Mouse (Mus musculus): Measurements from ENCODE around the gene Mmd2.

The Mmd2 gene

DNA sequence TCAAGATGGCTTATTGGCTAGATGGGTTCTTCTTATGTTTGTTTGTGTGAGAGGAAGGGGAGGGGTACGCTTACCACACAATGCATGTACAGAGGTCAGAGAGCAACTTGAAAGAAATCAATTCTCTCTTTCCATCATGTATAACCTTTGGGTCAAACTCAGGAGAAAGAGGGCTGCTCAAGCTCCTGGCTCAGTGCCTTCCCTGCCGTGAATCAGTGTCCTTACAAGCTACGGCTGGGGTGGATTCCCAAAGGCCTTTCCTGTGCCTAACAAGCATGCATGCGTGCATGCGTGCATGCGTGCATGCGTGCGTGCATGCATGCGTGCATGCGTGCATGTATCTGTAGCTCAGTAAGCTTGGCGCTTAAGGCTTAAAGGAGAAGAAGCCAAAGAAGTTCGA is 3.3 kb downstream of the Mmd2 start:
- no peak for DNase-seq

DNA sequence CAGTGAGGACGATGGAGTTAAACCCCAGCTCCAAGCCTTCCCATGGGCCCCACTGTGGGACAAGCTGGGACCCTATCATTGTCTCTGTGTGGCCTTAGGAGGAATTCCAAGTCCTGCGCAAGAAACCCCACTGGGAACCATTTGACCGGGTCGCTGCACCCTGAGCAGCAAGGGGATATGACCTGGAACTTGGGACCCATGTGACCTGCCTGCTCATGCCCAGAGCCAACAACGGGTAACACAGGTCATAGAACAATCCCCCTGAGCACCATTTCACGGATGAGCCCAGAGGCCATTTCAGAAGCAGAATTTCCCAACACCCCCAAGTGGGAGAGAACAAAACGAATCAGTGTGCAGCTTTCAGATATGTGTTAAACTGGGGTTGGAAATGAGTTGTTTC is 4.2 kb downstream of the Mmd2 start:
- no peak for DNase-seq

DNA sequence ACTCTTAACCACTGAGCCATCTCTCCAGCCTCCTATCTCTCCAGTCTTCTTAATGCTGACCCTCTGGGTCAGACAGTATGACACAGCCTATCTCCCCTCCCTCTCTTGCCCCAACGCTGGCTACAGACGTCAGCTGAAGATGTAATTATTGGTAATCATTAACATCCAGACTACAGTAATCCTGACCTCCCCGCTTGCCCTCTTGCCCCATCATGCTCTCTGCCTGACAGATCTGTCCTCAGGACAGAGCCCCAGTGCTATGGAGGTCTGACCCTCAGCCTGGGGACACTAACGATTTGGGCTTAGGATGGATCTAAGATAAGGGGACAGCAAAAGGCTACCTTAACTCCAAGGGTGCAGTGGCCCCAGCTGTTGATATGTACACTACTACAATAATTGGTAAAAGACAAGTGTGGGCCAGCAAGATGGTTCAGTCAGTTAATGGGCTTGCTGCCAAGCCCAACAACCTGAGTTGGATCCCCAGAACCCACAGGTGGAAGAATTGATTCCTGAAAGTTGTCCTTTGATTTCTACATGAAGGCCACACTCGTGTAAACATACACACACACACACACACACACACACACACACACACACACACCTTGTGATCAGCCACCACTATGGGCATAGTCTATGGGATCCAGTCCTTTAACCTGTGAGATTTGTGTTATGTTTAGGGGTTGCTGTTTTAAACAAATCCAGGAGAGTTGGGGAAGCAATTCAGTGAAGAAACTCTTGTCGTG is 10.8 kb downstream of the Mmd2 start:
- DNase-seq: no peak

DNA sequence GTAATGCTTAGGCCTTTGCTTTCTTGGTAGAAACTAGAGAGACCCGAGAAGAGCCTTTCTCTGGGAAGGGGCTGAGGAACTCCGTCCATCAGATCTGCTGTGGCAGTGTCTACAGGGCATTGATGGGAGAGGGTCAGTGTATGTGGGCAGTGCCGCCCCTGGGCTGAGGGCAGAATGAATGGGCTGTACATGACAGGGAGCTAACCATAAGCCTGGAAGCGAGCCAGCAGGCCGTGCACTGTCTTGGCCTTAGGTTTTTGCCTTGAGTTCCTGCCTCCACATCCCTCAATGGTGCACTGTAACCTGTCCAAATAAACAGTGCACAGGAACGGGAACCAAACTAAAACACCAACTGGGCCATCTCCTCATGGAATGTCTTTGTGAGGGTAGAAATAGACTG is 11.9 kb downstream of the Mmd2 start:
- no peak for DNase-seq

DNA sequence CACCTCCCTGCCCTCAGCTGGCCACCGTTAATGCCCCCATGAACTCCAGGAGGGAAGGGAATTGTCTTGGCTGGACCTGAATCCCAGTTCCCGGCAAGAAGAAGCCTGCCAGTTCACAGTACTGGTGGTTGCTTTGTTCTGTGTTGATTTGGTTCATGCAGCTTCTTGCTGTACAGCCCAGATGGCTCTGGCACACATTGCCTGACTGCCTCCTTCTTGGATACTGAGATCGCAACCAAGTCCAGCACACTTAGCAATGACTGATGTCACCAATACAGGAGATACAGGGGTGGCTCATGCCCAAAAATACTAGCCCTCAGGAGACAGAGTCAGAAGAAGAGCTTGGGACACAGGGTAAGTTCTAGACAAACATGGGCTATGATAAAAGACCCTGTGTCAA is 12.9 kb downstream of the Mmd2 start:
- no peak for DNase-seq

DNA sequence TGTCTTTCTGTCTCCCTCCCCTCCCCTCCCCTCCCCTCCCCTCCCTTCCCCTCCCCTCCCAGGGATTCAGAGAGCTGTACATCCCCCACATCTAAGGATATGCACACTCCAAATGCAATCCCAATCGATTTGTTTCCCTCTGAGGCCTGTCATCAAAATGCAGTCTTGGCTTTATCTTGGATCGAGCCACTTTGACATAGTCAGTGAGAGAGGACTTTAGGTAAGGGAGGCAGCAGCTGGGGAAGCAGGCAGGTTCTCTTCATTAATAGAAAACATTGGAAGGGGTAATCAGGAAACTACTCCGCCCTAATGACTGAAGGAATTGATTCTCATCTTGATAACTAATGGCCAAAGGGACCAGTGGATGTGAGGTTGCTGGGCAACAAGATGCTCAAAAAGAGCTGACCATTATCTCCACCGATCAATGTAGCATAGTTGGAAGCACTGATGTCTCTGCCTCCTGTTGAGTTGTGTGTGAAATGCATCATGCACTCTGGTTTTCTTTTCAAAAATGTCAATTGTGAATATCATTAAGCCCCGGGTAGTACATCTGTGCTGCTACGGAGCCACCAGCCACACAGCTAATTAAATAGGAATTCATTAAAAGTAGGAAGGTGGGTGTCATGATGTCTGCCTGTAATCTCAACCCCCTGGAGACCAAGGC is 17.5 kb downstream of the Mmd2 start:
- DNase-seq: no peak

DNA sequence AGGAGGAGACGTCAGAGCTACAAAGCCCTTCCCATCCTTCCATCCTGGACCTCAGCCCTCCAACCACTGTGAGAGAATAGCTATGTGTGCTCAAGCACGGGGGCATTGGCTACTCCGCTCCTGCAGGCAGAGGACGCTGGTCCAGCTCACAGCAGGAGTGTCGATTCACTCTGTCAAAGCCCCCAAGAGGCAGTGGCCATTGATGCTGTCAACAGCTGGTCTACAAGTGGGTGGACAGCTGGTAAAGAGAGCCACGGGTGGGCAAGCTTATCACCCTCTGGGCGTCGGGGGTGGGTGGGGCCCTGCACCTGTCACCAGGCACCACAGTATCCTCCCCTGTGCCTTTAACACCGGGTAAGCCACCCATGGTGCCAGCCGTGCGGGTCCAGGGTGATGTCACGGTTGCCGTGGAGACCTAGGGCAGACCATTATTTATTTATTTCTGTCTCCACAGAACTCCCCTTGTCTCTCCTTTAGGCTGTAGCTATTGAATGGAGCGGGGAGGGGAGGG is 24.9 kb downstream of the Mmd2 start:
- no peak for DNase-seq

DNA sequence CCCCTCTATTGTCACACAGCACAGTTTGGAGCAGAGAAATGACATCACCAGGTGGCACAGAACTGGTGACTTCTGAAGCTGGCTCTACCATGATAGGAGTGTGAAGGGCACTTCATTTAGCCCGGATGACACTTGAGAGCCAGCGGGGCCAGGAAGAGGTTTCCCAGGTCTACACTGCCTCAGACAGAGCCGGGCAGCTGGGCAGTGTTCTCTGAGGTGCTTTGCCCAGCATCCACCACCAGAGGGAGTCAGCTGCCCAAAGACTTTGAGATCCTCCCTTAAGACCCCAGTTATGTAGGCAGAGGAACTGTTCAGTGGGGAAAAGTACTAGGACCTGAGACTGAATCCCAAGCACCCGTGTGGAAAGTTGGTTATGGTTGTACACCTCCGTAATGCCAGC is 27.1 kb downstream of the Mmd2 start:
- DNase-seq: peak; percentile 45 to 53

DNA sequence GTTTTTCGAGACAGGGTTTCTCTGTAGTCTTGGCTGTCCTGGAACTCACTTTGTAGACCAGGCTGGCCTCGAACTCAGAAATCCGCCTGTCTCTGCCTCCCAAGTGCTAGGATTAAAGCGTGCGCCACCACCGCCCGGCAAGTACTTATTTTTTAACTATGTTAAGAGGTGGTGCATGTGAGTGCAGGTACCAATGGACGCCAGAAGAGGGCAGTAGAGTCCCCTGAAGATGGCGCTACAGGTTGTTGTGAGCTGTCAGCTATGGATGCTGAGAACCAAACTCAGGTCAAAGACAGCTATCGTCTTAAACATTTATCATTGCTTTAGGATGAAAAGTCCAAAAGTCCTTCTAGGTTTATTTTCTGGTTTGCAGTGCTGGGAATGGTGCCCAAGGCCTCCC is 30.4 kb downstream of the Mmd2 start:
- DNase-seq: no peak

DNA sequence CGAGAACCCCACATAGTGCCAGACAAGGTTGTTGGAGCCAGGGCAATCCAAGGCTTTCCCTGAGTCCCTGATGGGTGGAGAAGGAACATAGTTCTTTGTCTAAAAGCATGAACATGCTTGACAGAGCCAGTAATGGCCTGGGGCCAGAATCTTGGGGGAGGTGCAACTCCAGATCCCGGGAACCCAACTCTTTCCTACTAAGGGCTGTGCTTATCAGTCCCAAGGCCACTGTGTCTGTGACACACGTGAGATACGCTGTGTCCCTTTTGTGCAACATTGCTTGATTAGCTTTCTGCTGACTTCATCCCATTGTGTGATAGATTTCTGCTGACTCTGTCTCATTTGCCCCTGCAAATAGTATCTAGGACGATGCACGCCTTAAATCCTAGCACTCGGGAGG is 31.8 kb downstream of the Mmd2 start:
- no peak for DNase-seq

DNA sequence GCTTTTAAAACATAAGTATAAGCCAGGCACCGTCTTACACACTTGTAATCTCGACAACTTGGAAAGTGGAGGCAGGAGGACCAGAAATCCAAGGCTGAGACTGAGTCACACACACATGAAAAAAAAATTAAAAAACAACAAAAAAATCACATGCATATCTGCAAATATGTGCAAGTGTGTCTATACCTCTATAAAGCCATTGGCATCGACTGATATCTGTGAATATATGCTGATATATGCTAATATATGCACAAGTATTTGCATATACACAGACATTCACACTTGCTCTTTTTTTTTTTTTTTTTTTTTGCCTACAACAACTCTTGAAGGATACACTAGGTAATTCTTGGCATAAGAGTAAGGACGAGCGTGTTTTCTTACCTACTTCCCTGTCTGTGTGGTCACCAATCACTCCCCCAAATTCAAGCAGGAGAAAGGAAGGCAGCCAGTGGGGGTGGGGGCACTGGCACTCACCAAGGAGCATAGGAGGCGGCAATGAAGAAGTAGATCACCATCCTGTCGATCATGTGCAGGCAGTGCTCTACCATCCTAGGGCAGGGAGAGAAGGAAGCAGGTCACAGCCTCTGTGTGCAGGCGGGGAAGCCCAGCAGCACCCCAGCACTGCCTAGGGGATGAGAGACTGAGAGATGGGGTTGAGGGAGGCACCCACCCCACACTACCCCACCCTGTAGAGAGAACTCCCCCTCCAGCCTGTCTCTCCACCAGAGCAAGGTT is 34.1 kb downstream of the Mmd2 start:
- DNase-seq: no peak

DNA sequence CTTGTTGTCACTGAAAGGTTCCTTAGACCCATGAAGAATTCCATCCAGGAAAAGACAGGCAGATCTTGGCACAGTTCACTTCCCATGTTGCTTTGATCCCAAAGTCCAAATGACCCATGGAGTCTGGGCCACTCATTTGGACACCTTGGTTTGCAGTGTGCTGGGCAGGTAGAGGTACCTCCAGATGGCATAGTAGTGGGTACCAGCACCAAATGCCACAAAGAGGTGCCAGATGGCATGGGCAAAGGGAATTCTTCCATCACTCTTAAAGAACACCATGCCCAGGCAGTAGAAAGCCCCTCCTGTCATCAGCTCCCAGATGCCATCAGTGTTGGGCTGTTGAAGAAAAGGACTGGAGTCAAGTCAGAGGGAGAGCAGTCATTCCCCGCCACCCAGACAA is 44.0 kb downstream of the Mmd2 start:
- no peak for DNase-seq

DNA sequence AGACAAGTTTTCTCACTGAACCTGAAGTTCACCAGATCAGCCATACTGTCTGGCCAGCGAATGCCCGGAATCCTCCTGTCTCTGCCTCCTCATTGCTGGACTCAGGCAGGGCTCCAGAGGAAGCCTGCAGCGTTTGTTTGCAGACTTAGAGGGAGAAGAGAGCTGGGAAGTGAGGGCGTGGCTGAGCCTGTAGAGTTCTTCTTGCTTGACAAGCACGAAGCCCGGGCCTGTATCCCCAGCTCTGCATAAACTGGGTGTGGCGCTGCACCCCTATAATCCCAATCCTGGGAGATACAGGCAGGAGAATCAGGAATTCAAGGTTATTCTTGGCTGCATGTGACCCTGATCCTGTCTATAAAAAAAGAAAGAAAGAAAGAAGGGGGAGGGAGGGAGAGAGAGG is 48.3 kb downstream of the Mmd2 start:
- no peak for DNase-seq

DNA sequence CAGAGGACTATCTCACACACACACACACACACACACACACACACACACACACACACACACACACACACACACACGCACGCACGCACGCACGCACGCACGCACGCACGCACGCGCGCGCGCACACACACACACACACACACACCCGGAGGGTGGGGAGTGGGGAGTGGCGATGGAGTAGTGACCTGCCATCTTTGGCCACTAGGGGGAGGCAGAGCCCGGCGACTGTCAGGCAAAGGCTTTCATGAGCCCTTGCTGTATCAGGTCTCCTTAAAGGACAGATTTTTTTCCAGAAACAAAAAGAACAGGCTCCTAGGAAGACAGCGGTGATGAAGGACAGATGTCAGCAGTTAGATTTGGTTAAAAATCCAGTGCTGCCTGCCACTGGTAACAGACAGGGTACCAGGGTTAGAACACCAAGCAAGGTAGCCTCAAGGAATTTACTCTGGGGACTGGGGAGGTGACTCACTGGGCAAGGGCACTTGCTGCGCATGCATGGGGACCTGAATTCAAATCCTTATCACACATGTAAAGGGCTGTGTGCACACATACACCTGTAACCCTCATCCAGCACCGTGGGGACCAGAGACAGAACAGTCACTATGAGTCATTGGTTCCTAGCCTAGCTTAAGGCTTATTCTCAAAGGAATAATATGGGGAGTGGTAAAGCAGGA is 51.1 kb downstream of the Mmd2 start:
- DNase-seq: peak; percentile 68 to 78

DNA sequence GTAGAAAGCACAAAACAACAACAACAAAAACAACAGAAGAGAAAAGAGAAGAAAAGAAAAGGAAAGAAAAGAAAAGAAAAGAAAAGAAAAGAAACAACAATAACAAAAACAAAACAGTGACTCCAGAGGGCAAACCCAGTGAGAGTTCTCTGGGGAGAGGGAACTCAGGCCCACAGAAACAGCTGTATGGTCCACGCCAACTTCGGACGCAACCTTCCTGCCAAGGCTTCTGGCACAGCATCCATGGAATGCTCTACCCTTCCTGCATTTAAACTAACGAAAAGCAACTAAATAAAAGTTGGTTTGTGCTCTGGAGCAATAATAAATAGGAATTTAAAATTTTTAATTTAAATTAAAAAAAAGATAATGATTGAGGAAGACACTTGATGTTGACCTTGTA is 51.9 kb downstream of the Mmd2 start:
- no peak for DNase-seq

DNA sequence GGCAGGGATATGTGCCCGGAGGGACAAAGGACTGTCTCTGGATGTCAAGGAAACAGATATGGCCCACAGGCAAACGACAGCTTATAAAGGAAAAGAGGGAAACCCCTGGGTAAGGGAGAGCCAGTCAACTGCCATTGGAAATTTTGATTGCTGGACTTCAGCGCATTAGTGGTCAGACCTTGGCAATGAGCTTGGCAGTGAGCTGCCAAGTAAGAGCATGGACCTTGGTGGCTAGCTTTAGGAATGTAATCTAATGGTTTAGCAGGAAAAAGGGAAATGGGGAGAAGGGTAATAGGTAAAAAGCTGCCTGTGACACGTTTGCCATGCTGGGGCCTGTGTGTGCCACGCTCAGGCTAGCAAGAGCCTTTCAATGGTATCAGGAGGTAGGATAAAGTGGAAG is 52.7 kb downstream of the Mmd2 start:
- DNase-seq: no peak

DNA sequence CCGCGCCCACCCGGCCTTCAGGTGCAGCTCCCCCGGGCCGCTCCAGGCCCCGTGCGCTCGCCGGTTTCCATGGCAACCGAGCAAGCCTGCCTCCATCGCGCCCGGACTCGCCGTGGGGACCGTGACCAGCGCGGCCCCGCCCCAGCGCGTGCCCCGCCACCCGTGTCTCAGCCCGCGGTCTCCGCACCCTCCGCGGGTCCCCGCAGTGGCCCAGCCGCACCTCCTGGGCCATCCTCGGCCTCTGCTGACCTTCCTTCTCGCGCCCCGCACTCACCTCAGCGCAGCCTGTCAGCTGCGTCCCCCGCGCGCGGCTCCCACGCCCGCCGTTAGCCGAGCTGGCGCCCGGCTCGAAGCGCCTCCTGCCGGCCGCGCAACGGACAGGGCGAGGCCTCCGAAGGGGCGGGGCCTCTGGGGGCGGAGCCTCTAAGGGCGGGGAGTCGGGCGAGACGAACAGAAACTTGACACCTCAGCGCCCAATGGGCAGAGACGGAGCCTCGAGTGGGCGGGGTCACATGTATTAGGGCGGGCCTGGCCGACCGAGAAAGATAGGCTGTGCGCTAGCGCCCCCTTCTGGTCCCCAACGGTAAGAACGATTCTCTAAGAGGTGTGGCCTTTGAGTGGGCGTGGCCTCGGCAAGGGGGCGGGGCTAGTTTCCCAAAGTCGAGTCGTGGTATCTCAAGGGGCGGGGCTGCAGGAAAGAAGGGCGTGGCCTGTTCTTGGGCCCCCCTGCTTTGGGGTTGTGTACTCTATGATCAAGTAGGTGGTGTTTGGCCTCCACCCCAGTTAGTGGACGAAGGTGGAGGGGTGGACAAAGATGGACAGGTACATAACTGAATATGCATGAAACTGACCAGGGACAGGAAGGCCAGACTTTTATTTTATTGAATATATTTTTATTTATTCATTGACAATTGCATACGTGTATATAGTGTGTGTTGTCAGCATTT is 57.6 kb downstream of the Mmd2 start, which contains the start of gene Radil:
TSS of gene Radil (minus strand) at position 393 of the 947 bp plus-strand sequence.
- peak; percentile 97 to 98 for DNase-seq

DNA sequence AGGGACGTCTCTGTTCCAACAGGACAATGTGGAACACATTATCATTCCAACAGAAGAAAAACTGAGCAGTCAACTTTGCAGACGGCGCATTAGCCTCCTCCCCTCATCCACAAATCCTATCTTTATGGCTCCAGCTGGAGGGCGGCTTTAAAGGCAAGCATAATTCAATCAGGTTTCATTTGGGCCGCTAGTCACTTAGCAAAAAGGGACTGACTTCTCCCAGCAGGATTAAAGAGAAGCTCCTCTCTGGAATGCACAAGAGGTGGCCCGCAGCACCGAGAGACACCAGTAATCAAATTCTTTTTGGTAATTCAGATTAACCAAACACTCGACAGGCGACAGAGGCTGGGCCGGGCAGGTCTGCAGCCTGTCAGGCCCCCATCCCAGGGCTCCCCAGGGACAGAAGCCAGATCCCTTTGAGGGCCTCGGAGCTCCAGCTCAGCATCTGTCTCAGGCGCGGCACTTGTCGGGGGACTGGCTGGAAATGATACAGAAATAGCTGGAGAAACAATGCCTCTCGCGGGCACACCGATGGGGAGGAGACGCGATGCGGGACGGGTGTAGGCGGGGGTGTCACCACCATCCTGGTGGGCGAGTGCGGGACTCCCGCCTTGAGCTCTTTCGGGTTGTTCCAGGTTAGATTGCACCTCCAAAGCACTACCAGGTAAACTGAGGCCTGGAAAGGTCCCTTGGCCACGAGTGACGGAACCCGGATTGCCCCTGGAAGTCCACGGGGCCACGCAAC is 58.5 kb downstream of the Mmd2 start:
- peak; percentile 24 to 66 for DNase-seq

DNA sequence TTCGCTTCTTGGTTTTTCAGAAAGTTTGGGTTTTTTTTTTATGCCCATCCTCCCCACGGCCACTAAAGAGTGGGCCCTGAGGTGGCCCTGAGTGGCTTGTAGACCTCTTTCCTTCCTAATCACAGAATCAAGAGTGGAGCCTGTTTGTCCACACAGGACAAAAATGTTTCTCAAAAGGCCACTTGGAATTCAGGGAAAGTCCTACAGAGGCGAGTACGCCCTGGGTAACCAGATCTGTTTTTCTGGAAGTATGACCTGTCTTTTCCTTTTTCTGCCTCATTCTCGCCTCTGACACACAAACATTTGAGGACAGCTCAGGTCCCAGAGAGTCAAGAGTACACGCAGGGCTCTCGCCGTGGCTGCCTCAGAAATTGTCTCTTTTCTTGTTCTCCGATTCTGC is 59.2 kb downstream of the Mmd2 start:
- peak; percentile 14 to 38 for DNase-seq

DNA sequence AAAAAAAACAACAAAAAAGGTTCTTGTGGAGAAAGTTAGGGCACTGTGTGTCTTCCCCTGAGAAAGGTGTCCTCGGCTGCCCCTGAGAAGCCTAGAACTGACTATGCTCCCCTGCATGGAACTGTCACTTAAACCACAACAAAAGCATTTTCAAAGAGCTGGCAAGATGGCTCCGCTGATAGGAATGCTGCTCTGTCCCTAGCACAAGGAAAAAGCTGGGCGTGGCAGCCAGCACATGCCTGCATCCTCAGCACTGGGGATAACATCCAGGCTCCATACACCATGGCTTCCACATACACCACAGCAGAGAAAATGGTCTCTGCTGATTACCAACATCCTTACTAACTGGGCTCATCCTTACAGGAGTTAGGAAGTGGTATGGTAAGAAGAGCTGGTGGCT is 61.5 kb downstream of the Mmd2 start:
- DNase-seq: no peak

DNA sequence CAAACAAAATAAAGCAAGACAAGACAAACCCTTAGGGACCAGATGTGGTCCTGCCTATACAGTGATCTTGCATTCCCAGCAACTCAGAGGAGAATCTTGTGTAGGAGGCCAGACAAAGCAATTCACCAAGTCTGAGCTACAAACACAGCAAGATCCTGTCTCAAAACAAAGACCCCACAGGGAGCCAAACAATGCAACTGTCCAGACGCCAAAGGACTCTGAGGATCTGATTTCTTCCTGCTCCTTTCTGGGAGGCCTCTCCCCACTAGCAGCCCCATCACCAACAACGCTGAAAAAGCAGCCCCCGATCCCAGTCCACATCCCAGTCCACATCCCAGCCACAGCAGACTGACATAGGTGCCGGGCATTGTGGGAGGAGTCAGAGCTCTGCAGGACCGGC is 62.3 kb downstream of the Mmd2 start:
- DNase-seq: no peak
